Mouse (Mus musculus) C2C12 (cell line): Measurements from ENCODE around the gene Ece1.

Source experiments
- CEBPB ChIP-seq: IDR thresholded peaks from one replicate; pipeline ENCODE4 v1.6.1; 2011; ENCODE audit warnings: low read depth, mild to moderate bottlenecking, control low read depth, moderate library complexity
- CTCF ChIP-seq: IDR thresholded peaks from one replicate; pipeline ENCODE4 v1.5.1; 2011; ENCODE audit not compliant: control insufficient read depth, insufficient read depth, insufficient read length
- FOSL1 ChIP-seq: IDR thresholded peaks from one replicate; pipeline ENCODE4 v1.8.0; 2011; ENCODE audit warnings: mild to moderate bottlenecking, low read length; ENCODE audit not compliant: poor library complexity, insufficient read depth, severe bottlenecking
- MAX ChIP-seq: IDR thresholded peaks from one replicate; pipeline ENCODE4 v1.6.1; 2011; ENCODE audit warnings: mild to moderate bottlenecking, control low read depth
- MYOD1 ChIP-seq: IDR thresholded peaks from one replicate; pipeline ENCODE4 v1.6.1; 2011; ENCODE audit warnings: low read depth; ENCODE audit not compliant: control insufficient read depth, insufficient read length
- MYOG ChIP-seq: IDR thresholded peaks from one replicate; pipeline ENCODE4 v1.6.1; 2011; ENCODE audit not compliant: control insufficient read depth, insufficient read length; ENCODE audit errors: extremely low read depth
- USF1 ChIP-seq: IDR thresholded peaks from one replicate; pipeline ENCODE4 v1.6.1; 2011; ENCODE audit warnings: low read depth, mild to moderate bottlenecking, control low read depth, moderate library complexity

DNA sequence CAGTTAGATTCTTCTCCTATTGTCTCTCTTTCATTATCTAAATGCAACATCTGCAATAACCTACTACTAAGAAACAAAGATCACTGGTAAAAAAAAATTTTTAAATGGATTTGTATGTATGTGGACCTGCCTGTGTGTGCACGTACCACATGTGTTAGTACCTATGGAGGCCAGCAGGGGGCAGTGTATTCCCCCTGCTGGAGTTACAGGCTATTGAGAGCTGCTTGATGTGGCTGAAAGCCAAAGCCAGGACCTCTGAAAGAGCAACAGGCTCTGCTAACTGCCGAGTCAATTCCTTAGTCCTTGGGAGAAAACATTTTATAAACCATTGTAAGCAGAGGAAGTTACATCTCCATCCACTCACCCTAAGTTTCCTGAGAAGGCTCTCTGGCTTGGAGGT, 10.6 kb upstream of the Ece1 start:
- TF ChIP-seq CTCF (no peak), FOSL1 (no peak), MAX (no peak), CEBPB (no peak), MYOG (no peak), MYOD1 (no peak), USF1 (no peak)
